Mouse (Mus musculus): ENCODE data around the gene Entr1. TPM values are rescaled to one million over a fixed set of nuclear protein-coding genes. Genes with fewer than 3 reads are reported as not detected.

Entr1 gene
- polyA plus RNA-seq, 1 experiment from 2014 or later = 145 TPM

GRCm38 (mm10) chr2:26342609-26343490, 46.3 kb downstream of the Entr1 start:
- ATAC-seq (ENCODE audit: insufficient read depth, low FRiP score, low TSS enrichment) (no peak), DNase-seq (ENCODE audit: low spot score) (no peak)
- H3K4me1 ChIP-seq (ENCODE audit: control insufficient read depth, insufficient read depth, low read length) = no peaks in the 10 kb centered on the region
- H3K36me3 ChIP-seq (ENCODE audit: control insufficient read depth, insufficient read depth, low read length) = peaks cover 31% of the 10 kb centered on the region
- H3K4me2 ChIP-seq (ENCODE audit: low read depth) = no peak overlapping the region
- no peak overlapping the region for H3K27ac ChIP-seq (ENCODE audit: low read depth, low read length)
- H3K27me3 ChIP-seq (ENCODE audit: control insufficient read depth, insufficient read depth, low read length) = no peaks in the 10 kb centered on the region
- no peak overlapping the region for H3K9ac ChIP-seq (ENCODE audit: low read length)
- H3K9me3 ChIP-seq (ENCODE audit: control insufficient read depth, low read length) = no peaks in the 10 kb centered on the region
- no peak overlapping the region for H3K4me3 ChIP-seq (ENCODE audit: low read depth, low read length)
- WGBS = 69% methylated on average over 11 of the region's 11 CpGs

GRCm38 (mm10) chr2:26342044-26342443, 47.1 kb downstream of the Entr1 start:
- no peaks in the 10 kb centered on the region for H3K27me3 ChIP-seq (ENCODE audit: control insufficient read depth, insufficient read depth, low read length)
- no peak overlapping the region for H3K9ac ChIP-seq (ENCODE audit: low read length)
- no peaks in the 10 kb centered on the region for H3K9me3 ChIP-seq (ENCODE audit: control insufficient read depth, low read length)
- H3K36me3 ChIP-seq (ENCODE audit: control insufficient read depth, insufficient read depth, low read length) = peaks cover 29% of the 10 kb centered on the region
- no peak overlapping the region for H3K27ac ChIP-seq (ENCODE audit: low read depth, low read length)
- ATAC-seq (ENCODE audit: insufficient read depth, low FRiP score, low TSS enrichment) (no peak), DNase-seq (ENCODE audit: low spot score) (no peak)
- H3K4me2 ChIP-seq (ENCODE audit: low read depth) = no peak overlapping the region
- H3K4me3 ChIP-seq (ENCODE audit: low read depth, low read length) = no peak overlapping the region
- WGBS = 90% methylated on average over 10 of the region's 10 CpGs
- no peaks in the 10 kb centered on the region for H3K4me1 ChIP-seq (ENCODE audit: control insufficient read depth, insufficient read depth, low read length)

GRCm38 (mm10) chr2:26341510-26341981, 47.6 kb downstream of the Entr1 start:
- ATAC-seq (ENCODE audit: insufficient read depth, low FRiP score, low TSS enrichment) (no peak), DNase-seq (ENCODE audit: low spot score) (no peak)
- peaks cover 29% of the 10 kb centered on the region for H3K36me3 ChIP-seq (ENCODE audit: control insufficient read depth, insufficient read depth, low read length)
- H3K4me1 ChIP-seq (ENCODE audit: control insufficient read depth, insufficient read depth, low read length) = no peaks in the 10 kb centered on the region
- 100% methylated on average over 2 of the region's 2 CpGs for WGBS
- H3K4me2 ChIP-seq (ENCODE audit: low read depth) = no peak overlapping the region
- no peaks in the 10 kb centered on the region for H3K9me3 ChIP-seq (ENCODE audit: control insufficient read depth, low read length)
- H3K27ac ChIP-seq (ENCODE audit: low read depth, low read length) = no peak overlapping the region
- H3K4me3 ChIP-seq (ENCODE audit: low read depth, low read length) = no peak overlapping the region
- H3K9ac ChIP-seq (ENCODE audit: low read length) = no peak overlapping the region
- no peaks in the 10 kb centered on the region for H3K27me3 ChIP-seq (ENCODE audit: control insufficient read depth, insufficient read depth, low read length)

GRCm38 (mm10) chr2:26339204-26339551, 49.9 kb downstream of the Entr1 start:
- ATAC-seq (ENCODE audit: insufficient read depth, low FRiP score, low TSS enrichment) = no peak
- WGBS = 92% methylated on average over 5 of the region's 5 CpGs
- Histone ChIP-seq H3K27me3 (ENCODE audit: control insufficient read depth, insufficient read depth, low read length) (no peaks in the 10 kb centered on the region), H3K27ac (ENCODE audit: low read depth, low read length) (no peak overlapping the region), H3K4me2 (ENCODE audit: low read depth) (no peak overlapping the region), H3K9me3 (ENCODE audit: control insufficient read depth, low read length) (no peaks in the 10 kb centered on the region), H3K4me3 (ENCODE audit: low read depth, low read length) (no peak overlapping the region), H3K4me1 (ENCODE audit: control insufficient read depth, insufficient read depth, low read length) (no peaks in the 10 kb centered on the region), H3K36me3 (ENCODE audit: control insufficient read depth, insufficient read depth, low read length) (peaks cover 21% of the 10 kb centered on the region; the same call in 1 of the 2 replicates), H3K9ac (ENCODE audit: low read length) (no peak overlapping the region)
- no peak for DNase-seq (ENCODE audit: low spot score)

GRCm38 (mm10) chr2:26338302-26339203, 50.6 kb downstream of the Entr1 start:
- Histone ChIP-seq H3K4me1 (ENCODE audit: control insufficient read depth, insufficient read depth, low read length) (no peaks in the 10 kb centered on the region), H3K4me3 (ENCODE audit: low read depth, low read length) (no peak overlapping the region), H3K9me3 (ENCODE audit: control insufficient read depth, low read length) (no peaks in the 10 kb centered on the region), H3K27me3 (ENCODE audit: control insufficient read depth, insufficient read depth, low read length) (no peaks in the 10 kb centered on the region), H3K36me3 (ENCODE audit: control insufficient read depth, insufficient read depth, low read length) (peaks cover 21% of the 10 kb centered on the region; the same call in 1 of the 2 replicates), H3K9ac (ENCODE audit: low read length) (no peak overlapping the region), H3K4me2 (ENCODE audit: low read depth) (no peak overlapping the region), H3K27ac (ENCODE audit: low read depth, low read length) (no peak overlapping the region)
- WGBS = 83% methylated on average over 8 of the region's 13 CpGs
- no peak for DNase-seq (ENCODE audit: low spot score)
- no peak for ATAC-seq (ENCODE audit: insufficient read depth, low FRiP score, low TSS enrichment)

Other genes with a start within 250 kb of the Entr1 start
- gene Lhx3, start 181.0 kb downstream of the Entr1 start, polyA plus RNA-seq (2014; fragmentation: Nextera tagmentation; extraction: Ambion mirVana) = 19.6 and 25.3 TPM in 2 replicates
- 17.3 and 18.9 TPM in 2 replicates for gene Qsox2, start 151.8 kb downstream of the Entr1 start, polyA plus RNA-seq (2014; fragmentation: Nextera tagmentation; extraction: Ambion mirVana)
- gene Ccdc187, start 94.8 kb downstream of the Entr1 start, polyA plus RNA-seq (2014; fragmentation: Nextera tagmentation; extraction: Ambion mirVana) = not detected in 2 replicates
- gene Gpsm1, start 73.8 kb downstream of the Entr1 start, polyA plus RNA-seq (2014; fragmentation: Nextera tagmentation; extraction: Ambion mirVana) = 58.8 and 65.0 TPM in 2 replicates
- 33.8 and 35.6 TPM in 2 replicates for gene Dnlz, start 37.2 kb downstream of the Entr1 start, polyA plus RNA-seq (2014; fragmentation: Nextera tagmentation; extraction: Ambion mirVana)
- 0.41 and 1.4 TPM in 2 replicates for gene Card9, start 28.4 kb downstream of the Entr1 start, polyA plus RNA-seq (2014; fragmentation: Nextera tagmentation; extraction: Ambion mirVana)
- gene Snapc4, start 8.7 kb downstream of the Entr1 start, polyA plus RNA-seq (2014; fragmentation: Nextera tagmentation; extraction: Ambion mirVana) = 26.5 and 26.9 TPM in 2 replicates
- gene Pmpca, start within 50 bp of the Entr1 start, polyA plus RNA-seq (2014; fragmentation: Nextera tagmentation; extraction: Ambion mirVana) = 113 and 117 TPM in 2 replicates
- 25.4 and 26.2 TPM in 2 replicates for gene Inpp5e, start 19.9 kb upstream of the Entr1 start, polyA plus RNA-seq (2014; fragmentation: Nextera tagmentation; extraction: Ambion mirVana)
- 40.2 and 40.5 TPM in 2 replicates for gene Sec16a, start 55.9 kb upstream of the Entr1 start, polyA plus RNA-seq (2014; fragmentation: Nextera tagmentation; extraction: Ambion mirVana)
- gene Notch1, start 127.3 kb upstream of the Entr1 start, polyA plus RNA-seq (2014; fragmentation: Nextera tagmentation; extraction: Ambion mirVana) = 56.9 and 60.4 TPM in 2 replicates
- 68.5 and 75.7 TPM in 2 replicates for gene Egfl7, start 190.7 kb upstream of the Entr1 start, polyA plus RNA-seq (2014; fragmentation: Nextera tagmentation; extraction: Ambion mirVana)
- not detected in 2 replicates for gene Gm20532, start 197.3 kb upstream of the Entr1 start, polyA plus RNA-seq (2014; fragmentation: Nextera tagmentation; extraction: Ambion mirVana)
- gene Agpat2, start 215.1 kb upstream of the Entr1 start, polyA plus RNA-seq (2014; fragmentation: Nextera tagmentation; extraction: Ambion mirVana) = 6.8 and 7.5 TPM in 2 replicates
- gene Fam69b, start 239.1 kb upstream of the Entr1 start, polyA plus RNA-seq (2014; fragmentation: Nextera tagmentation; extraction: Ambion mirVana) = 43.7 and 50.3 TPM in 2 replicates

Data from neural tube, embryonic 11.5 days (tissue).